Mouse (Mus musculus): ENCODE data around the gene Fbxo42.
A peak's percentile ranks its signal among the peaks of the same experiment; 100 is the strongest.

Gene Fbxo42

GRCm38 (mm10) chr4:141175783-141176182 lies 28.1 kb downstream of the Fbxo42 start:
- no peak for DNase-seq (ENCODE audit: low read depth)

DNA sequence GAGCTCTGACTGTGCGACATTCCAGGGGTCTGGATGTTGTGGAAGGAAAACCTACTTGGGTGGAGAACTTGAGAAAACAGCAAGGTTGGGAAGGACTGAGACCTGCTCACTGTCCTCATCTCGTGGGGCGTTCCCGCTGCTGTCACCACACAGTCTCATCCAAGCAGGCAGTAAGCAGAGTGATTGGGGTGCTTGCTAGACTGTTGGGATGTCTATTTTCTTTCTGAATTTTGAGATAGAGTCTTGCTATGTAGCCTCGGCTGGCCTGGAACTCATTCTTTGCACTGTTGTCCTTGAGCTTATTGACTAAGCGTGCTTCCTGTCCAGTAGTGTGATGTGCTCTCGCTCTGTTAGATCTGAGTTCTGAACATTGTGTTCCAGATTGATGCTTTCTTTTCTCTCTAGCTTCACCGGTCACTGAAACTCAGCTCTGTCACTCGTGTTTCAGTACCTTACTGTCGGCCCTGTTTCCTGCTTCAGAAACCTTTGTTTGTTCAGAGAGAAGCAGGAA lies 28.7 kb downstream of the Fbxo42 start:
- DNase-seq (ENCODE audit: low read depth), result no peak

GRCm38 (mm10) chr4:141178500-141178899 lies 30.8 kb downstream of the Fbxo42 start:
- no peak for DNase-seq (ENCODE audit: low read depth)

DNA sequence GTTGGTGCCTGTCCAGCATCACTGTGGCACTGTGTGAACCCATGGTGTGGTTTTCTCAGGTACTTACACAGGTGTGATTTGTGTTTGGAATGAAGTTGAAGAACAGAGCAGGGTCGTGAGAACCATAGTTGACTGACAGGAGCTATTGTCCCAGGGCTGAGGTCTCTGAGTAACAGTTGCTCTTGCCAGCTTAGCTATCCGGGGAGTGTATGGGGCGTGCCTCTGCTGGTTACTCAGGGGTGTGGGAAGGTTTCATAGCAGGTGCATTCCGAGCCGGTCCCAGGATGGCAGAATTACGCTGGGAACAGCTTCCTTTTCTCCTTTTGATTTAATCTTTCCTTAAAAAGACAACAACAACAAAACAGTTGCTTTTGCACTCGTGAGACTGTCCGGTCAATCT lies 33.1 kb downstream of the Fbxo42 start:
- no peak for DNase-seq (ENCODE audit: low read depth)

GRCm38 (mm10) chr4:141181981-141182380 lies 34.3 kb downstream of the Fbxo42 start:
- DNase-seq (ENCODE audit: low read depth), result no peak

- peak; percentile 49 for DNase-seq (ENCODE audit: low read depth)
Observed at GRCm38 (mm10) chr4:141183932-141184331, 36.2 kb downstream of the Fbxo42 start.

GRCm38 (mm10) chr4:141184426-141184825 lies 36.7 kb downstream of the Fbxo42 start:
- no peak for DNase-seq (ENCODE audit: low read depth)

DNA sequence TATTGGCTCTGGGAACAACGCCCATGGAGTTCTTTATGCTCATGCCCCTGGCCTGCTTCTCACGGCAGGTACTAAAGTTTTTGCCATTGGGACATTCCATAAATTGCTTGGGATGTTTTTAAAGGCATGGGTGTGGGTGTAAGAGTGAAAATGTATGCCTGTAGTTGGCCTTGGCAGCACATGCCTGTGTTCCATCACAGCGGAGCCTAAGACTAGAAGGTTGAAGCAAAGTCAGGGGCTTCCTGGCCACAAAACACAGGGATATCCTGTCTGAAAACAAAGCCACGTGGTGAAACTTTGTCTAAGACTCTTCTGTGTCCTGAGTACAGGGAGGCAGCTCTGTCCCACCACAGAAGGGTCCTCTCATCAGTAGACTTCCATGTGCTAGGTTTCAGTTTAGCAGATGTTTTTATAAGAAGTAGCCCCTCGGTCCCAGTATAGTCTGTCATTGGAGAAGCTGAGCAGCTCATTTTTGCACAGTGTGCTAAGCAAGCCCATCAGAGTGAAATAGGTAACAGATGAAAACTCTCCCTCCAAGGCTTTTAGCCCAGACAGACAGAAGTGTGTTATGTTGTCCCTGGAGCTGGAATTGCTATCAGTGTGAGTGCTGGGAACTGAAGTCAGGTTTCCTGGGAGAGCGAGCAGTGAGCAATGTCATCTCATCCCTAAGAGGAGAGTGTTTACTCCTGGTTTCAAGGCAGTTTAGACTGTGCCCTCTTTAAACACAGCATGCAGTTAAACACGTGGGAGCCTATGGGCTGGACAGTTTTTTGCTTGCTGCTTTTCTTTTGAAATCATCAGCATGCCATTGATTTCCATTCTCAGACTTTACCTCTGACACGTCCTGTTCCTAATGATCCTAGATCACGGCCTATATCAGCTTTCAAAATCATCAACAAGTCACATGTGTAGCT lies 39.5 kb downstream of the Fbxo42 start:
- DNase-seq (ENCODE audit: low read depth), result no peak

DNA sequence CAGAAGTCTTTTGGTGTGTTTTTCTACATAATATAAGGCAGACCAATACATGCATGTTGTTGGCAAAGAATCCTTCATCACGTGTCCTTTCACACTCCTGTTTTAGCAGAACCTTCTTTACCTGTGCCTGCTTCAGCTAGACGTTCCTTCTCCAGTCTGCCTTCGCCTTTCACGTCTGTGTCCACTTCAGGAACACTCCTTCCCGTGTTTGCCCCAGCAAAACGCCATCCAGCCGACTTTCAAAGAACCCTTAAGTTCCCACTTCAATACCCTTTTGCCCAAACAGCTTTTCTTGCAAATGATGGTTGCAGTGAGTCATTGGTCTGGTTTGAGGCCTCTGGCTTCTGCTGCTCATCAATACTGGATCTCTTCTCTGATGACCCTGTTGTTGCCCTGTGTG lies 43.6 kb downstream of the Fbxo42 start:
- DNase-seq (ENCODE audit: low read depth), result no peak

GRCm38 (mm10) chr4:141194553-141194952 lies 46.8 kb downstream of the Fbxo42 start:
- DNase-seq (ENCODE audit: low read depth), result no peak

DNA sequence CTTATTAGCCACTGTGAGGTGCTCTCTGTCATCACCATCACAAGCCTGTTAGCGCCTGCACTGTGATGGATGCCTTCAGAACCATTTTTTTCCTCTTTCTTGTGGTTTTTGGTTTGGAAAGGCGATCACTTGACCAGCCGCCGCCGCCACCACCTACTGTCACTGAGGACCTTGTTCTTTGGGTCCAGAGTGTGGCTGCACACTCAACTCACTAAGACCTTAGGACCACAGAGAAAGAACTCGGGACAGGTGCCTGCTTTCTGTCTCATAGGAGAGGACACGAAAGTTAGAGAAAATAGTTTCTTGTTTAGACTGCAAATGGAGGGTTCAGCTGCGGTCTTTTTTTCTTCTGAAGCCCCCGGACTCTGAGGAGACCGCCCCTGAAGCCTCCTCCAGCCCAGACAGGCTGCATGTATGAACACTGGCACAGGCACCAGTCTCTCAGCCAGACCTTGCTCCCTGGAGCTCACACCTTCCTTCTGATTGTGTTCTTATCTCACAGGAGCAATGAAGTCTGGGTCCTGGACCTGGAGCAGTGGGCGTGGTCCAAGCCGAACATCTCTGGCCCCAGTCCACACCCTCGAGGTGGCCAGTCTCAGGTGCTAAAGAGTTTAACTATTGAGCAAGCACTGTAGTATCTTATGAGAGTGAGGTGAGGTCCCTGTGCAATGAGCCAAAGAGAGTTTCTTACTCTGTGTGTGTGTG lies 49.4 kb downstream of the Fbxo42 start:
- DNase-seq (ENCODE audit: low read depth), result no peak

DNA sequence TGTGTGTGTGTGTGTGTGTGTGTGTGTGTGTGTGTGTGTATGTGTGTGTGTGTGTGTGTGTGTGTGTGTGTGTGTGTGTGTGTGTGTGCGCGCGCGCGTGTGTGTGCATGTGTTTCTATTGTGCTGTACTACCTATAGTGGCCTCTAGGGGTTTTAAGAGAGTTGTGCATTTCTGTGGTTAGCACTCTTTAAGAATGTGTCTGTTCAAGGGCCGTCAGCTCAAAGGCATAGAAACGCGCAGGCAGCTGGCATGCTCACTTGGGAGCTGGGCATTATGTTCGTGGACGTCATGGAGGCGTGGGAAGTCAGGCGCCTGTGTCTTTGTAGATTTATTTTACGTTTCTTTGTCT lies 49.9 kb downstream of the Fbxo42 start:
- no peak for DNase-seq (ENCODE audit: low read depth)

DNA sequence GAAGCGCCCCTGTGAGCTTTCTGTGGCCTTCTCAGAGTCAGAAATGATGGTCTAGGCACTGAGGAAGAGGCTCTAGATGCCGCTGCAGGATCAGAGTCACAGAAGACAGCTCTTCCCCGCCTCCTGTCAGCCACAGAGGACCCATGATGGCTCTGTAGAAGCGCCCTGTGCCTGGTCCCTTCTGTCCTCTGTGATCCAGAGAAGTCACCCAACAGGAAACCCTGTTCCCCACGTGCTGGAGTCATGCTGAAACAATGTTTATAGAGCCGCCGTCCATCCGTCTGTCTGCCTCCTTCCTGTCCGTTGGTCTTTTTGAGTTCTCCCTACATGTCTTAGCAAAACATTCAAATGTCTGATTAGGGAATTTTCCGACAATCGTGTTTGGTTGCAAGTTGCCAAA lies 53.2 kb downstream of the Fbxo42 start:
- DNase-seq (ENCODE audit: low read depth), result no peak

- DNase-seq (ENCODE audit: low read depth), result no peak
Observed at GRCm38 (mm10) chr4:141202192-141202591, 54.5 kb downstream of the Fbxo42 start.

GRCm38 (mm10) chr4:141204580-141205061 lies 56.9 kb downstream of the Fbxo42 start:
- DNase-seq (ENCODE audit: low read depth), result no peak

- DNase-seq (ENCODE audit: low read depth), result no peak
Observed at GRCm38 (mm10) chr4:141207081-141207480, 59.4 kb downstream of the Fbxo42 start.

GRCm38 (mm10) chr4:141210524-141211219 lies 63.0 kb downstream of the Fbxo42 start:
- DNase-seq (ENCODE audit: low read depth), result peak; percentile 81

GRCm38 (mm10) chr4:141211646-141212045 lies 63.9 kb downstream of the Fbxo42 start:
- no peak for DNase-seq (ENCODE audit: low read depth)

- DNase-seq (ENCODE audit: low read depth), result peak; percentile 20
Observed at GRCm38 (mm10) chr4:141212892-141213291, 65.2 kb downstream of the Fbxo42 start.

GRCm38 (mm10) chr4:141213342-141213741 lies 65.6 kb downstream of the Fbxo42 start:
- DNase-seq (ENCODE audit: low read depth), result peak; percentile 33

- DNase-seq (ENCODE audit: low read depth), result peak; percentile 95
Observed at GRCm38 (mm10) chr4:141213770-141214336, 66.1 kb downstream of the Fbxo42 start, which contains the start of gene Rsg1. Gene Rsg1 (plus strand): TSS chr4:141213956.

DNA sequence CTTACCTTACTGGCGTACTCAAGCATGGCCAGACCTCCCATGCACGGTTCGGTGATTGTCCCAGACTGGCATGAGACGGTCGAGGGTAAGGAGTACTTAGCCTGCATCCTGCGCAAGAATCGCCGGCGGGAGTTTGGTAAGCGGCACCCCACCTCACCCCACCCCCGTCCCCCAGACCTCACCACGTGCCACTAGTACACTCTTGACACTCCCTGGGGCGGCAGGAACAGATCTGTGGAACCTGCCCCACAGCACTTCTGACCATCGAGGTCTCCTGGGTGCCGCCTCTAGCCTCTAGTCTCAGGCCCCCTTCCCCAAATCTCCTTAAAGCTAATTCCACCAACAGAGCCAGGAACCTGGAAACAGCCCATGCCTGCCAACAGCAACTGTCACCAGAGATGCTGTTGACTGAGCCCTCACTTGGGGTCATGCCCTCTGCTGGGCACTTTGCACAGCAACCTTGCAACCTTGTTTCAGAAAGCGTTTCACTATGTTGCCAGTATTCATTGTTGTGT lies 66.7 kb downstream of the Fbxo42 start:
- peak; percentile 85 for DNase-seq (ENCODE audit: low read depth)

Measured in naive thymus-derived CD4-positive, alpha-beta T cell, adult 2 months (primary cell).